Mouse (Mus musculus) CH12.LX (cell line): Measurements from ENCODE around the gene Tnfrsf22. TPM values are rescaled to one million over a fixed set of nuclear protein-coding genes. Genes with fewer than 3 reads are reported as not detected.

ENCODE experiments used
- DNase-seq: peaks from one replicate; pipeline ENCODE4 v3.0.0-alpha.2; 2013; ENCODE audit errors: extremely low read depth
- H3K27ac ChIP-seq: 2 replicates; pipeline ENCODE4 v1.5.1; 2012; ENCODE audit warnings: low read depth, mild to moderate bottlenecking, control low read depth, moderate library complexity; ENCODE audit not compliant: insufficient read depth
- H3K27me3 ChIP-seq: replicated peaks from 2 replicates; pipeline ENCODE3; 2012; ENCODE audit warnings: inconsistent platforms
- H3K36me3 ChIP-seq, 2 experiments: replicated peaks in 1 of 2; 2 replicates each; pipeline versions ENCODE3 to v1.6.1; 2012; ENCODE audit warnings: inconsistent platforms in 1 of 2, low read length in 1 of 2, mild to moderate bottlenecking in 1 of 2, mixed read lengths in 1 of 2, moderate library complexity in 1 of 2; ENCODE audit not compliant: control insufficient read depth in 1 of 2, insufficient read depth in 1 of 2
- H3K4me1 ChIP-seq, 2 experiments: 2 replicates each; pipeline ENCODE4 v1.6.1; 2012; ENCODE audit warnings: inconsistent platforms in 1 of 2, moderate library complexity in 1 of 2; ENCODE audit not compliant: insufficient read depth in 2 of 2, control insufficient read depth in 1 of 2
- H3K4me2 ChIP-seq: 2 replicates; pipeline ENCODE4 v1.6.1; 2012; ENCODE audit warnings: low read depth, mild to moderate bottlenecking, control low read depth; ENCODE audit not compliant: poor library complexity, insufficient read depth, severe bottlenecking
- H3K4me3 ChIP-seq, 3 experiments: fragments of 150-350 bp in 1 of 3; sonication (generic) in 1 of 3; replicated peaks in 1 of 3; 2 replicates each; pipeline versions ENCODE3 to v1.5.1; 2011 to 2012; ENCODE audit warnings: low read depth in 2 of 3, low read length in 2 of 3, mild to moderate bottlenecking in 2 of 3, moderate library complexity in 2 of 3, control low read depth in 1 of 3, improper control_type of control experiment in 1 of 3, inconsistent platforms in 1 of 3, mixed read lengths in 1 of 3; ENCODE audit not compliant: poor library complexity in 1 of 3
- H3K79me2 ChIP-seq: replicated peaks from 2 replicates; pipeline ENCODE4 v1.6.1; 2012; ENCODE audit warnings: mild to moderate bottlenecking, moderate library complexity; ENCODE audit not compliant: control insufficient read depth, poor library complexity, insufficient read depth, severe bottlenecking; ENCODE audit errors: extremely low read depth
- H3K9ac ChIP-seq: 2 replicates; pipeline ENCODE4 v1.6.1; 2012; ENCODE audit warnings: low read depth, mild to moderate bottlenecking, control low read depth, moderate library complexity; ENCODE audit not compliant: insufficient read depth
- H3K9me3 ChIP-seq: replicated peaks from 2 replicates; pipeline ENCODE3; 2012; ENCODE audit warnings: low read length, inconsistent platforms, mixed read lengths
- CHD1 ChIP-seq: IDR thresholded peaks from 2 replicates; pipeline ENCODE4 v1.6.1; 2012; ENCODE audit warnings: low read depth, low read length, improper control_type of control experiment, inconsistent platforms
- ELF1 ChIP-seq: IDR thresholded peaks from 2 replicates; pipeline ENCODE4 v1.6.1; 2014; ENCODE audit warnings: low read depth, mild to moderate bottlenecking, inconsistent platforms, low read length, improper control_type of control experiment
- EP300 ChIP-seq: IDR thresholded peaks from 2 replicates; pipeline ENCODE4 v1.6.1; 2011; ENCODE audit warnings: low read length, improper control_type of control experiment
- ETS1 ChIP-seq: conservative IDR thresholded peaks from 2 replicates; pipeline ENCODE4 v1.6.1; 2012; ENCODE audit warnings: low read depth, mild to moderate bottlenecking, inconsistent platforms, low read length, improper control_type of control experiment, moderate library complexity
- IRF4 ChIP-seq: IDR thresholded peaks from 2 replicates; pipeline ENCODE4 v1.6.1; 2014; ENCODE audit warnings: low read depth, mild to moderate bottlenecking, inconsistent platforms, low read length, improper control_type of control experiment
- JUN ChIP-seq: IDR thresholded peaks from 2 replicates; pipeline ENCODE4 v1.6.1; 2011; ENCODE audit warnings: low read depth, mild to moderate bottlenecking, low read length, improper control_type of control experiment, moderate library complexity; ENCODE audit not compliant: insufficient read depth
- JUND ChIP-seq: conservative IDR thresholded peaks from 2 replicates; pipeline ENCODE4 v1.6.1; 2011; ENCODE audit warnings: low read depth, low read length, improper control_type of control experiment
- KAT2A ChIP-seq: IDR thresholded peaks from 2 replicates; pipeline ENCODE4 v1.6.1; 2012; ENCODE audit warnings: low read length, improper control_type of control experiment, inconsistent platforms; ENCODE audit not compliant: insufficient replicate concordance
- MAFK ChIP-seq: IDR thresholded peaks from 2 replicates; pipeline ENCODE4 v1.6.1; 2011; ENCODE audit warnings: low read length, improper control_type of control experiment; ENCODE audit not compliant: insufficient replicate concordance
- MAX ChIP-seq: IDR thresholded peaks from 2 replicates; pipeline ENCODE4 v1.6.1; 2011; ENCODE audit warnings: low read length, improper control_type of control experiment
- MAZ ChIP-seq: IDR thresholded peaks from 2 replicates; pipeline ENCODE4 v1.6.1; 2012; ENCODE audit warnings: low read depth, mild to moderate bottlenecking, inconsistent platforms, low read length, improper control_type of control experiment, moderate library complexity
- PAX5 ChIP-seq: IDR thresholded peaks from 2 replicates; pipeline ENCODE4 v1.6.1; 2012; ENCODE audit warnings: low read length, inconsistent platforms, mixed read lengths
- POLR2A ChIP-seq: IDR thresholded peaks from 2 replicates; pipeline ENCODE4 v1.6.1; 2011; ENCODE audit warnings: low read depth, mild to moderate bottlenecking, improper control_type of control experiment, low read length
- SIN3A ChIP-seq: IDR thresholded peaks from 2 replicates; pipeline ENCODE4 v1.6.1; 2012; ENCODE audit warnings: low read length, improper control_type of control experiment, inconsistent platforms
- SMC3 ChIP-seq: IDR thresholded peaks from 2 replicates; pipeline ENCODE4 v1.6.1; 2011; ENCODE audit warnings: low read depth, low read length, improper control_type of control experiment
- TBP ChIP-seq: conservative IDR thresholded peaks from 2 replicates; pipeline ENCODE4 v1.6.1; 2011; ENCODE audit warnings: low read depth, low read length, improper control_type of control experiment
- USF2 ChIP-seq: conservative IDR thresholded peaks from 2 replicates; pipeline ENCODE4 v1.6.1; 2011; ENCODE audit warnings: low read depth, low read length, improper control_type of control experiment
- ZC3H11A ChIP-seq: IDR thresholded peaks from 2 replicates; pipeline ENCODE4 v1.6.1; 2012; ENCODE audit warnings: low read depth, mild to moderate bottlenecking, inconsistent platforms, low read length, improper control_type of control experiment
- dilution Hi-C: fragments of 300-500 bp; cut with MboI; formaldehyde crosslinking; loops from 2 replicates; pipeline ENCODE4 v1.14.3; 2020; ENCODE audit warnings: low sequenced_read_pairs; ENCODE audit not compliant: extremely low pct_unique_long_range_greater_than_20kb, extremely low pct_ligation_motif_present
- in situ Hi-C: fragments of 300-500 bp; cut with MboI; formaldehyde crosslinking; loops from 3 replicates; pipeline ENCODE4 v1.14.3; 2019; ENCODE audit warnings: low sequenced_read_pairs, low pct_ligation_motif_present, low pct_unique_long_range_greater_than_20kb, mixed read lengths
- polyA plus RNA-seq: library from polyadenylated mRNA; unstranded; fragments of >175 nt; gene quantifications from 2 replicates; pipeline ENCODE4 v1.2.1, GENCODE M21; 2012; ENCODE audit warnings: low read depth; ENCODE audit not compliant: insufficient read length
- total RNA-seq, 2 experiments: library from RNA; depleted of rRNA; stranded (reverse); fragments of 300-350 nt in 1 of 2; fragments of >200 nt in 1 of 2; gene quantifications; 2 replicates each; pipeline ENCODE4 v1.2.3; 2012 to 2014

Gene Tnfrsf22
- total and polyA plus RNA-seq, 3 experiments = 3.8 to 8.7 (median 5.2) TPM

- H3K9me3 ChIP-seq = peaks cover 5% of the 10 kb centered on the region
- dilution Hi-C loops (no loop called here), in situ Hi-C loops (no loop called here)
- no peak for TF ChIP-seq MAX
- no peak for TF ChIP-seq ELF1
- TF ChIP-seq SIN3A = no peak
- no peak for TF ChIP-seq KAT2A
- no peak for TF ChIP-seq TBP
- TF ChIP-seq PAX5 = no peak
- H3K9ac ChIP-seq = no peak overlapping the region
- H3K27me3 ChIP-seq = no peaks in the 10 kb centered on the region
- DNase-seq = peak; percentile 17
- no peak overlapping the region for H3K27ac ChIP-seq
- no peaks in the 10 kb centered on the region for H3K79me2 ChIP-seq
- no peaks in the 10 kb centered on the region for H3K4me1 ChIP-seq
- no peak overlapping the region for H3K4me2 ChIP-seq
- no peak overlapping the region for H3K4me3 ChIP-seq
- H3K36me3 ChIP-seq = no peaks in the 10 kb centered on the region
Observed at GRCm38 (mm10) chr7:143666427-143667311, 17.2 kb upstream of the Tnfrsf22 start.

GRCm38 (mm10) chr7:143663470-143663869 lies 14.0 kb upstream of the Tnfrsf22 start:
- dilution Hi-C loops = no loop called here
- in situ Hi-C loops = no loop called here
- no peak for TF ChIP-seq KAT2A
- no peak for TF ChIP-seq MAZ
- TF ChIP-seq JUN = no peak
- TF ChIP-seq JUND = no peak
- TF ChIP-seq EP300 = no peak
- no peak for TF ChIP-seq IRF4
- no peak for TF ChIP-seq ETS1
- no peak for TF ChIP-seq SIN3A
- TF ChIP-seq ZC3H11A = no peak
- no peak for TF ChIP-seq SMC3
- TF ChIP-seq POLR2A = no peak
- no peak for TF ChIP-seq MAX
- no peak for TF ChIP-seq USF2
- TF ChIP-seq MAFK = no peak
- no peak for TF ChIP-seq CHD1
- H3K4me1 ChIP-seq = no peaks in the 10 kb centered on the region
- H3K79me2 ChIP-seq = no peaks in the 10 kb centered on the region
- no peak overlapping the region for H3K4me3 ChIP-seq
- H3K27ac ChIP-seq = no peak overlapping the region
- no peaks in the 10 kb centered on the region for H3K36me3 ChIP-seq
- H3K27me3 ChIP-seq = peaks cover 2% of the 10 kb centered on the region
- DNase-seq = no peak
- no peak overlapping the region for H3K4me2 ChIP-seq
- H3K9ac ChIP-seq = no peak overlapping the region
- H3K9me3 ChIP-seq = peaks cover 5% of the 10 kb centered on the region
